Mouse (Mus musculus) heart, adult 8-10 months (tissue): ENCODE data around the gene Cfap54. TPM values are rescaled to one million over a fixed set of nuclear protein-coding genes. Genes with fewer than 3 reads are reported as not detected.

ENCODE experiments used
- DNase-seq: peaks from one replicate; pipeline ENCODE4 v3.0.0; 2022; ENCODE audit warnings: low spot score
- total RNA-seq, 4 experiments: library from RNA; stranded (reverse); gene quantifications; 2 replicates each; pipeline ENCODE4 v1.2.4; 2022

Gene Cfap54
- total RNA-seq, 4 experiments from 2014 or later, result 0.52 to 1.00 (median 0.70) TPM

DNA sequence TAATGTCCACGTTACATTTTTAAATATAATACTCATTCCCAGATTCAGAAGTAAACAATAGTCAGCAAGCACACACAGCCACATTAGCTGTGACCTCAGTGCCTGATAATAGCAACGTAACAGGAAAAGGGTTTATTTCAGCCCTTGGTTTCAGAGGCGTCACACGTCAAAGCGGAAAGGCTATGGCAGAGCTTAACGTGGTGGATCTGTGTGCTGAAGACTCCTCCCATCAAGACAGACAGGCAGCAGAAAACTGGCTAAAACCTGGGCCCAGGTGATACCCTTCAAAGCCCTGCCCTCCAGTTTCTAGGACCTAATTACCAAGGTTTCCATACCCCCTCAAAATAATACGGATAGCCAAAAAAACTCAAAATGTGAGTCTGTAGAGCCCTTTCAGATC is 16.0 kb upstream of the Cfap54 start:
- no peak for DNase-seq

DNA sequence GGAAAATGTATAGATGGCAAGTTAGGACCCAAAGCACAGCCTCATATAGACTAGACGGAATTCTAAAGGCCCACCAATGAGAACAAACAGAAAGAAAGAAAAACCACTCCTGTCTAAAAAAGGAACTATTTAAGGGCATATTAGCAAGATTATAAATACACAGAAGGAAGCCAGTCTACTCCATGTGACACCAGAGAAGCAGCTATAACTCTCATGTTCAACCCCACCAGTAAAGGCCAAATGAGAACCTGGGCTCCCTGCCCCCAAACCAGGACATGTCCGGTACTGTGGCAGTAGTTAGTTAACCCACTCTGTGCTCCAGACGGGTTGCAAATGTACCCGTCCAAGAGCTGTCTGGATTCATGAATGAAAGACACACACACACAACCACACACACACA is 14.4 kb upstream of the Cfap54 start:
- no peak for DNase-seq

DNA sequence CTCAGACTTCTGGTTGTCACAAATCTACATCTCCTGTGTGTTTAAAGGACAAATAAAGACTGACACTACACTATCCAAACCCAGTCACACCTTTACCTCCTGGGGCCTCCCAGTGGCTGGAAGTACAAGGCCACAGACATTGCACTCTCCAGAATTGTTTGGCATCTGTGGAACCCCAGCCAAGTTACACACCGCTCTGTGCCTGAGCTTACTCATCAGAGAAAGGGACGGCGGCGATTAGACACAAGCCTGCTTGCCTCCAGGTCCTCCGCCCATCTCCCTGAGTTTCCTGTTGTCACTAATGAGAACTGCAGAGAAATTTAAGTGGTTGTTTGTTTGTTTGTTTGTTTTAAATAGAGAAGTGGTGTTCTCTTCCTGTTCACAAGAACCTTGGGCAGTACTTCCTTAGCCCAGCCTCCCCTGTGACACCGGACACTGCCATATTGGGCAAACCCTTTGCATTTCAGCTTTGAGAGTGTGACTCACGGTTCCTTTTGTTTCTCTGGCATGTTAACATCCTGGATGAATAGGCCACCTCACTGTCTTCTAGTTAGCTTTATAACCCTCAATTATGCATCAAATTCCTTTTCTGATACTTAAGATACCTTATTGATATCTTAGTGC is 13.7 kb upstream of the Cfap54 start:
- peak; percentile 30 for DNase-seq

DNA sequence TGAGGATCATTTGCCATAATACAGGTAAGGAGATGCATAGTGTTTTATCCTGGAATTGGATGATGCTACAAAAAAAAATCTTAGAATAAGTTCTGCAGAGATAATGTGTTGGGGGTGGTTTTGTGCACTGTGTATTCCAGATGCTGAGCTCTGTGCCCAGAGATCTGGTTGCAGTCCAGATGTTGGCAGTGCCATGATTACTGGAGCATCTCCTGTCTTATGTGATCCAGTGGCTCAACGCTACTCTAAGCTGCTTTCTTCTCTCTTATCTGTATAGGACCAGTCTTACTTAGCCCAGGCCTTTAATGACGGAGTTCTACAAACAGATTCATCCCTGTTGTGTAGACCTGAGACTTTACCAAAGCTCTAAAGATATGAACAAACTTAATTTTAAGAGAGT is 10.5 kb upstream of the Cfap54 start:
- no peak for DNase-seq

DNA sequence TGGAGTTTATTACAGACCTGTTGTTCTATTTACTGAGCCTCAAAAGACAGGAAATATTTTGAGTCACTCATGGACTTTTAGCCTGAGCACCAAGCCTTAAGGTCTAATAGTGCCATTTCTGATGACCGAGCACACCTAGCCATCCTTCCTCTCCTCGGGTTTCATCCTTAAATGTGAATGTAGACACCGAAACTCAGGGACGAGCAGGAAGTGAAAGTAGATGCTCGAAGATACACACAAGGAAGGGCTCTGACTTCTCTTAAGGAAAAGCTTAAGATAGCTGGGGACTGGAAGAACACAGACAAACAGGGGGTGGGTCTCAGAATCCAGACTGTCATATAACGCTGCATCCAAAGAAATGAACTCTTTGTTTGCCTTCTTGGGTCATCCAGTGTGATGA is 8.8 kb upstream of the Cfap54 start:
- DNase-seq, result no peak

DNA sequence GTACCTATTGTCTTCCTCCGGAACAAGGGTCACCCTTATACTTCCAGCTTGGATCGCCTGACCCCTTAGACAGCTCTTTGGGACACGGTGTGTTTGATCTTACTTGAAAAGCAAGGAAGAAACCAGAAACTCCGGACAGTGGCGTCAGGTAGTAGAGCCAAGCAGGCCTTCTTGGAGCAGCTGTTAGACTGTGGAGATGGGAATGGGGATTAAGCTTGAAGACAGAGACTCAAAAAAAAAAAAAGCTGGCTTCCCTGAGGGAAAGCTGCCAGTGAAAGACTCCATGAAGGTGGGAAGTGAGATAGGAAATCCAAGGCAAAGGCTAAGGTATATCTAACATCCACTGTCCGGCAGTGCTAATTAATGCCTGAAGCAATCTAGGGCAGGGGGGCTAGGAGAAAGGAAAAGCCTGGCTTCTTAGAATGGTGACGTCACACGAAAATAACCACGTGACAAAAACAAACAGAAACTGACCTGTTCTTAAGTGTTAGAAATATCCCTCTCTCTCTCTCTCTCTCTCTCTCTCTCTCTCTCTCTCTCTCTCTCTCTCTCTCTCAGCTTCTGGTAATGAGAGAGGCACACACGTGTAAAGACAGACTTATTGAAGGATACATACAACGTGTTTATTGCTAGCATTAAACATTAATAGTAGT is 7.1 kb upstream of the Cfap54 start:
- no peak for DNase-seq

DNA sequence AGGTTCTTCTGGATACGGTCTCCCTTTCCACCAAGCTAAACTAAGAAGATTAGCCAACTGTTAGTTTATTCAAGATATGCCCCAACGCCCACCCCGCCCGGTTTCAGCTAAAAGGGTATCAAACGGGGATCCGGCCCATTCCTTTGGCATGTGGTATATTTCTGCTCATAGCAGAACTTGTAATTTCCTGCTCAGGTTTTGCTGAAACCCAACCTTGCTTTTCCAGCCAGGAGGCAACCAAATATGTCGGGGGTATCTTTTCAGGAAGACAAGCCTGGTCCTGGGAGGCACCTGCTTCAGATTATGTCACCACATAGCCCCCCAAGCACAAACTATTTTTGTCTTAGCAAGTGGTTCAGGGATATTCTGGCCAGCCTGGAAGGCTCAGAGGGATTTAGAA is 6.1 kb upstream of the Cfap54 start:
- DNase-seq, result no peak

DNA sequence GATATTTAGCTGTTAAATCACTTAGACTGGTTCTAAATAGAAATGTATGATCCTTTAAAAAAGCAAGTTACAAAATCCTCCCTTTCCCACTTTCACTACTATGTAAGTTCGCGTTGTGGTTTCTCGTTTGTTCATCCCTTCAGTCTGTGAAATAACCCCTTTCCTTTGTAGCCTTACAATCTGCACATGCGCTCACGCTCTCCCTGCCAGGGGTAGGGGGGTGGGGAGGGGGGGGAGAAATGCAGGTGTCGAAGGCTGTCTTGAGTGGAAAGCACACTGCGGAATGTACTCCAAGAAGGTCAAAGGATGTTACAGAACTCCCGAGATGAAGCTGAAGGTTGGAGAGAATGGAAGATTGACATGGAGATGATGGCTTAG is 2.5 kb upstream of the Cfap54 start:
- no peak for DNase-seq

DNA sequence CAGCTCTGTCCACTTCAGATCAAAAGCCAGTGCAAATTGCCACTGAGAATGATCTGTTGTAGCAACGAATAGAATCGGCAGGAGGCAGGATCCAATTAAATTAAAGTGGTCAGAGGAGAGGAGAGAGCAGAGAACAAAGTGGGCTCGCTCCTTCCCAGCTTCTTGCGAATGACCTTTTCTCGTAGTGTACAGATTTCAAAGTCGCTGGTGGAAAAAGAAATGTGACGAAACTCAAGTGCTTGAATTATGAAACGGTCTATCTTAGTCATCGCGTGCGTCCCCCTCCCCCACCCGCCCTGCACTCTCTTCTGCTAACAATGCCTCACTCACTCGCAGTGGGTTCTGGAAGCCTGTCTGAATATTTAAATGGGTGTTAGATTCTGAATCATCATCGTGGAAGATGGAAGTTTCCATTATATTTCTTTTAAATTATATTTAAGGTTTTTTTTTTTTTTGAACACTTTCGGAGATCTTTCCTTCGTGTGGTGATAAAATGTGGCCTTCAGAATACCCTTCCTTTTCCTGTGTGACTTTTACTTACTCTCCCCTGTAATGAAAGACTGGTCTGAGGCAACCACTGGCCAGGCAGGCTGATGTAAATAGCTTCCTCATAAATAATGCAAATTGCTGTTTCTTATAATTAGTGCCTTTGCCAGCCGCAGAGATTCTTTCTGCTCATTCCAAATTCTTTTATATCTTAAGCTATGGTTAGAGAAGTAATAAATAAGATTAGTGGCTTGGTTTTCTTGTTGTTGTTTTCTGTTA is 2.0 kb upstream of the Cfap54 start:
- no peak for DNase-seq

DNA sequence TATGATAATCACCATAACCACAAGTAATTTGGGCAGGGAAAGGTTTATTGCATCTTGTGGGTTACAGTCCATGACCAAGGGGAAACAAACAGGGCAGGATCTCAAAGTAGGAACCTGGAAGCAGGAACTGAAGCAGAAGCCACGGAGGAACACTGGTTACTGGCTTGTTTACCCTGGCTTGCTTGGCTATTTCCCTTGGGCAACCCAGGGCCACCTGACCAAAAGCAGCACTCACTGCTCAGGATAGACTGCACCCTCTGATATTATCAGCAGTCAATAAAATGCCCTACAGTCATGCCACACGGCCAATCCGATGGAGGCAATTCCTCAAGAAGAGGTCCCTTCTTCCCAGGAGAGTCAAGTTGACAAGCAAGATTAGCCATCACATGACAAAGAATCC is 1.9 kb downstream of the Cfap54 start:
- DNase-seq, result no peak

DNA sequence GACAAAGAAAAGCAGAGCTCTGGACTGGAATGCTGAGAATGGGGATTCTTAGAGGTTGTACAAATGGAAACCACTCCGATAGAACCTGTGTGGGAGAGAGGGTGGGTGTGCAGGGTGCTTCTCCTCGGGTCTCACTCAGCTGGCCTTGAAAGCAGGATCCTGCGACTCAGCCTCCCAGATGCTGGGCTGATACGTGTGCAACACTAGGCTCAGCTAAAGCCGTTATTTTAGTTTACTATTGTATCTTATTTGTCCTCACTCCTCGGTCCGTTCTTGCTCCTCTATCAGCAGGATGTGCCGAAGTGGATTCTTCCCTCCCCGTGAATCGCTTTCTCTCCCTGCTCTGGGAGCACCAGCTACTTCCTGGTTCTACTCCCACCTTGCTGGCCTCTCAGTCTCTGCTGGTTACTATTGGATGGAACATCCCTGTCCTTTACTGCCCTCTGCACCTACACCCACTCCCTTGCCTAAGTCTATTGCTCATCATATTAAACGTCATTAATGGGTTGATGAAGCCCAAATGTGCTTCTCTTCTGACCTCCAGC is 3.4 kb downstream of the Cfap54 start:
- no peak for DNase-seq

DNA sequence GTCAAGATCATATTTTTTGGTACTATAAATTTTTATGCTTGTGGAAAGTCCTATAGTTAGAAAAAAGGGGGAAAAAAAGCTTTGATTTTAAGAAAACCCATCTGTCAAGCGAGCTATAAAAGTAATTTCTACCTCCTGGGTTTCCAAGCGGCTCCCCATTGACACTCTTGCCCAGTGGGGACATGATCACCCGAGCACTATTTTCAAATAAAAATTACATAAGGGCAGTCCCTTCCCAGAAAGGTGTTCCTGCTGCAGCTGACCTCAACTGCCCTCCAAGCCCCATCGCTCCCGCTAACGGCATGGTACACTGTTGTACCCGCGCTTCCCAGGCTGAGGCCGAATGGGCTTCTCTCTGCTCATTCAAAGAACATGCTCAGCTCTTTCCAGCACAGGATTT is 5.0 kb downstream of the Cfap54 start:
- no peak for DNase-seq

DNA sequence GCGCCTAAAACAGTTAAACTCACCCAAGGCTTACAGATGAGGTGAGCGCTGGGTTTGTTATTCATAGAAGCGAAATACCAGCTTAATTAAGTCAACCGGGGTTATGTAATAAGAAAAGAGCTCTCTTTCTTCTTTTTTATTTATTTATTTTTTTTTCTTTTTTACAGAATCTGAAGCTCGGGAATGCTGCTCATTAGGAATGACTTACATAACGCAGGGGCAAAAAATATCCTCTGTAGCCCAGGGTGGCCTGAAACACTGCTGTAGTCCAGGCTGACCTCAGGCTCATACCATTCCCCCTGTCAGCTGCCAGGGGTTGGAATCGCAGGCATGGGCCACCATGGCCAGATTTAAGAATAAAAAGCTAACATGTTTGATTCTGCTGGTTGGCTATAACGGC is 5.6 kb downstream of the Cfap54 start:
- DNase-seq, result no peak

DNA sequence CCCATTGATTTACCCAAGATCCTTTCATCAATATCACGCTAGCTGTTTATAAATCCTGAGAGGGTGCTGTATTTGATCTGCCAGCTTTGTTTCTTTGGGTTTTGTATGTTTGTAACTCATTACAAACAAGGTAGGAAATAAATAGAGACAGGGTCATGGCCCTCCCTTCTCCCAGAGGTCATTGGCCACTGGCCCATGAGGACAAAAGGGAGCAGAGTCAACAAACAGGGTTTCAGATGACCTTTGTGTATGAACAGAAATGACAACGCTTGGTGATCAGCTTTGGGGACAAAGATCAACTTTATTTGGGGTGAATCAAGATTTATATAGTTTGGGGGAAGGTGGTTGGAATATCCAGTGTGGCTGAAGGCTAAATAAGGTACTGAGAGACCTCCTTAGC is 8.6 kb downstream of the Cfap54 start:
- DNase-seq, result no peak

DNA sequence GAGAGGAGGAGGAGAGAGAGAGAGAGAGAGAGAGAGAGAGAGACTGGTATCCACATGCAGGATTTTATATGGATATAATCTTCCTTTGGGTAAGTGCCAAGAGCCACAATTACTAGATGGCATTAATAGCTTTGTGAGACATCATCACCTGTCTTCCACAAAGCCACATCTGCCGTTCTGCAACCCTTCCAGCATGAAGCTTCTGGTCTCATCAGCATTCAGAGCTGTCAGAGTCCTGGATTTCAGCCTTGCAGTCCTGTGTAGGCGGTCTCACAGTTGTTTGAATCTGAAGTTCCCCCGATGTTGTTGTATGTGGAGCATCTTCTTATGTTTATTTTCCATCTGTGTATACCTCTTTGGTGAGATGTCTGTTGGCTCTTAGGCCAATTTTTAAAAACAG is 9.7 kb downstream of the Cfap54 start:
- DNase-seq, result no peak

DNA sequence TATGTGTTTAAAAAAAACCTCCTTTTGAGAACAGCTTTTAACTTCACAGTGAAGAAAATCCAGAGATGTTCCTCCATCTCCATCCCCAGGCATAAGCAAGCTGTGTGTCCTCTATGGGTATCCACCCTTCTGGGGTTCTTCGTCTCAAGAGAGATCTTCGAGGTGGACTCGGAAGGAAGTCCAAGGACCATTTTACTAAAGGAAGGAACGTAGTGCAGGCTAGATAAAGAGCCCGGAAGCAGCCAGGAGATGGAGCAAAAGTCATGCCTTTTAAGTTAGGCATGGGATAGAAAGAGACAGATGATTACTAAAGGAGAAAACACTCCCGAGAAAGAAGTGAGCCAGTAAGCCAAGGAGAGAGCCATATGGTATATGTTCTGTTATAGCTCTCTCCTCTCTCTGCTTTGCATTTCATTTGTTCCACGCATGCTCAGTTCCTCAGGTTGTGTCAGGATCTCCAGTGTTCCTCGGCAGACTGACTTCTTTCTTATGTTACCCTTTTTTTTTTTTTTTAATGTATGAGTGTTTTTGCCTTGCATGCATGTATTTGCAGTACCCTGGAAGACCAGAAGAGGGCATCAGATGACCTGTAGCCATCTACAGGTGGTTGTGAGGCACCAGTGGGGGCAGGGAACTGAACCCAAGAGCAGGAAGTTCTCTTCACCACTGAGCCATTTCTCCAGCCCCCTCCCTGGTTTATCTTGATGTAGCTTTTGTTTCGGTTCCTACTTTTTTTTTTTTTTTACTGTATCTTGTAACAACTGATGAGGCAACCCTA is 11.1 kb downstream of the Cfap54 start:
- DNase-seq, result peak; percentile 53

DNA sequence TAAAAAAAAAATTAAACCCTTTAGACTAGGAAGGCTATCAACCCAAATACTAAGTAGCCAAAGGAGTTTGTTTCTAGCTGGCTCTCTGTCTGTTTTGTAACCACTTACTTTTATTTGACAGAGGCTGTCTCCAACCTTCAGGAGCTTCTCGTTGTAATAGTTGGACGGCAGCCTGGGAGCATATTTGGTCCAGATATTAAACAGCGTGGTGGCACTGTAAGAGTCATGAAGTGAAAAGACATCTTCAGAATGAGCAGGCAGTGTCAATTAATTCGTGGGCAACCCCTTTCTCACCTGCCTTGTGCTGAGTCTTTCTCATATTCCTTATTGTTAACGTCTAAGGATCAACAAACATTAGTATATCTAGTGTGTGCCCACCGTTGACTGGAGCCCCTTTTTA is 11.7 kb downstream of the Cfap54 start:
- no peak for DNase-seq

DNA sequence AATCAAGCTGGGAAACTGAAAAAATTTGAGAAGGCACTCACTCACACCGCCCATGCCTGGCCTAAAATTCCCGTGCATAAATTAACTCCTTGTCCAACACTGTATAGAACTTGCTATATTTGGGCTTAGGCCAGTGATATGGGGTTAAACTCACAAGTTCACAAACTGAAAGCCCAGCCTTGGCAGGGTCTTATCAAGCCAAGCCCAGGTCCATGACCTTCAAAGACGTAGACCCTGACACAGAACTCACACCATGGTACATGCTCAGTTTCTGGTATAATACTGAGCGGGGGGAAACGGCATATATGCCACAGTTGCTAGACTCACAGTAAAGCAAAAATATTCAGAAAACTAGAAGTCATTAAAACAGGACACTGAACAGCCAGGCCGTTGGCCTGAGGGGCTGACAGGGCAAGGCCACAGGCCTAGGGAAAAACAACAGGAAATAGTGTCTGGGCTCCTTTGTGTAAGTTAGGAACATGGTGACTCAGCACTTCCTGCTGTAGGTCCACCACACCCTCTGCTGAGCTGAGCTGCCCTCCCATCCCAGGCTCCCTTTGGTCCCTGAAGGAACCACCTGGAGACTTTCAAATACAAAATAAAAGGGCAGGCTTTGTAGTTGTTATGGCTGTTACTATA is 12.3 kb downstream of the Cfap54 start:
- DNase-seq, result peak; percentile 82

DNA sequence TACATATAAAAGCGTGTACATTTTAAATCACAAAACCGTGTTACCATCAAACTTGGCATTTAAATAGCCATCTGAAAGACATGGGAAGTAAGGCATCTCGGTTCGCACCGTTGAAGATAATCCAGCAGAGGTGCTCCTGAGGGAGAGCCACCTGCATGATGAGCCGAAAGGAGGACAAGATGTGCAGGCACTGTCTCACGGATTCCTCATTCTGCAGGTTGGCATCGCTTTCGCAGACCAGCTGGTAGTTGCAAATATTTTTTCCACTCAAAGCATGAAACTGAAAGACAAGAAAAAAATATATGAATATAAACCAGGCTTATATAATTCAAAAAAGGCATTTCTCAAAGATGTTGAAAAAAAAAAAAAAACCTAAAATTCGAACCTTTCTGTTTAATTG is 16.4 kb downstream of the Cfap54 start:
- DNase-seq, result no peak

DNA sequence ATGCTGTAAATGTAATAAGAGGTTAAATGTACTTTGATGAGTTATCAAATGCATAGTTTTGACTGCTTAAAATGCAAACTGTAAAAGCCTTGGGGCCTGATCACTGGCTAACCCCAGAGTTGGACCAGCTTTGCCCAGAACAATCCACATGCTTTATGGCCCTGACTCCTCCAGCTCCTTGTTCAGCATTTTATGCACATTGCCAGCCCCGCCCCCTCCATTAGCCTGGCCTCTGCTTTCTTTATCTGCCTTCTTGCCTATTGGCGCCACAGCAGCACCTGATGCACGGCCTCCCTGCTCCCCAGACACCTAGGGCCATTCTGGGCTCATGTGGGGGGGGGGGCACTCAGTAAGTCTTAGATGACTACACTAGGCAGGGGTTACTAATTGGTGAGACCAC is 17.8 kb downstream of the Cfap54 start:
- no peak for DNase-seq

DNA sequence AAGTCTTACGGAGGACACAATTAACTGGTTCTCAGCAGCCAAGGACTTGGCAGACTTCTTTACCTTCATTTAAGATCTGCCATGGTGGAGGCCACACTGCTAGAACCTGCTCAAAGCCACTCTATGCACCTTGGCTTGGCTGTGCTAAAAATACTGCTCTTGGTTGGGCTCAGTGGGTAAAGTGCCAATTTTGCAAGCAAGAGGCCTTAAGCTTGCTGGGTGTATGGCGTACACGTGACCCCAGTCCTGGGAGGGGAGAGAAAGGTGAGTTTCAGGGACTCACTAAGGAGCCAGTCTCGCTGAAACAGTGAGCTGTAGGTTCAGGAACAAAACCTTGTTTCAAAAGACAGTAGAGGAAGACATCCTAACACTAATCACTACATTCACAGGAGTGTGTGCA is 19.0 kb downstream of the Cfap54 start:
- no peak for DNase-seq

DNA sequence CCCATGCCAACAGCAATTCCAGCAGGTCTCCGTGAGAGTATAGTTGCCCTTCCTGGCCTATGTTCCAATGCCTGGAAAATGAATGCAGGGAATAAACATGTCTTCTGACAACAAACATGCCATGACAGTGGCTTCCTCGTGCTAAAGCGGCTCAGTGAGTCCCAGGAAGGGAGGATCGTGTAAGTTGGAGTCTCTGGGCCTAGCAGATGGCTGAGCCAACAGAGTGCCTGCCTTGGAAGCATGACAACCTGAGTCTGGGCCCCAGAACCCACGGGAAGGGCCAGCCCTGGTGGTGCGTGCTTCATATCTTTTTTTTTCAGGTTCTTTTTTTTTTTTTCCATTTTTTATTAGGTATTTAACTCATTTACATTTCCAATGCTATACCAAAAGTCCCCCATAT is 27.6 kb downstream of the Cfap54 start:
- no peak for DNase-seq
